Mouse (Mus musculus) stomach, embryonic 14.5 days (tissue): ENCODE measurements around the gene Atp11a. TPM values are rescaled to one million over a fixed set of nuclear protein-coding genes. Genes with fewer than 3 reads are reported as not detected.
A peak's percentile ranks its signal among the peaks of the same experiment; 100 is the strongest.

ENCODE experiments used
- ATAC-seq: fragments of 200-750 bp; cut with Nextera tagmentation; 2 replicates; pipeline ENCODE4 v1.8.0; 2017; ENCODE audit warnings: low read depth, moderate TSS enrichment; ENCODE audit not compliant: insufficient number of reproducible peaks, insufficient read depth, low FRiP score
- H3K27ac ChIP-seq: fragments of 300-500 bp; sonication (generic); 2 replicates; pipeline ENCODE4 v1.5.1; 2014; ENCODE audit warnings: mild to moderate bottlenecking, low read length, moderate library complexity, mixed read lengths
- H3K27me3 ChIP-seq: fragments of 300-500 bp; sonication (generic); 2 replicates; pipeline ENCODE4 v1.6.1; 2014; ENCODE audit warnings: low read length, control low read depth, mixed read lengths; ENCODE audit not compliant: control insufficient read depth, insufficient read depth
- H3K36me3 ChIP-seq: fragments of 300-500 bp; sonication (generic); 2 replicates; pipeline ENCODE4 v1.6.1; 2014; ENCODE audit warnings: mild to moderate bottlenecking, control low read depth, low read length, moderate library complexity, mixed read lengths; ENCODE audit not compliant: control insufficient read depth, insufficient read depth
- H3K4me1 ChIP-seq: fragments of 300-500 bp; sonication (generic); 2 replicates; pipeline ENCODE4 v1.6.1; 2014; ENCODE audit warnings: low read length, control low read depth, mixed read lengths; ENCODE audit not compliant: control insufficient read depth, insufficient read depth
- H3K4me2 ChIP-seq: fragments of 300-500 bp; sonication (generic); replicated peaks from 2 replicates; pipeline ENCODE4 v1.6.1; 2014; ENCODE audit warnings: low read depth, low read length, control low read depth
- H3K4me3 ChIP-seq: fragments of 300-500 bp; sonication (generic); 2 replicates; pipeline ENCODE4 v1.5.1; 2014; ENCODE audit warnings: low read depth, low read length, control low read depth
- H3K9ac ChIP-seq: fragments of 300-500 bp; sonication (generic); replicated peaks from 2 replicates; pipeline ENCODE4 v1.6.1; 2014; ENCODE audit warnings: low read depth, mild to moderate bottlenecking, control low read depth, low read length, moderate library complexity, mixed read lengths
- H3K9me3 ChIP-seq: fragments of 300-500 bp; sonication (generic); 2 replicates; pipeline ENCODE4 v1.6.1; 2016; ENCODE audit warnings: low read depth, low read length, control low read depth; ENCODE audit not compliant: control insufficient read depth
- WGBS: fragments of 180-500 bp; shearing (Covaris S2); extraction: QIAGEN DNeasy Blood & Tissue Kit; methylation state at CpG from one replicate; pipeline ENCODE4 v1.1.7; 2014; 5-methylcytosine and 5-hydroxymethylcytosine counted together
- polyA plus RNA-seq: library from polyadenylated mRNA; unstranded; fragments of >200 nt; fragmentation: Nextera tagmentation; extraction: Ambion mirVana; gene quantifications from 2 replicates; pipeline ENCODE4 v1.2.1, GENCODE M21; 2014

Atp11a gene
- polyA plus RNA-seq, 1 experiment from 2014 or later, result 20.8 TPM

DNA sequence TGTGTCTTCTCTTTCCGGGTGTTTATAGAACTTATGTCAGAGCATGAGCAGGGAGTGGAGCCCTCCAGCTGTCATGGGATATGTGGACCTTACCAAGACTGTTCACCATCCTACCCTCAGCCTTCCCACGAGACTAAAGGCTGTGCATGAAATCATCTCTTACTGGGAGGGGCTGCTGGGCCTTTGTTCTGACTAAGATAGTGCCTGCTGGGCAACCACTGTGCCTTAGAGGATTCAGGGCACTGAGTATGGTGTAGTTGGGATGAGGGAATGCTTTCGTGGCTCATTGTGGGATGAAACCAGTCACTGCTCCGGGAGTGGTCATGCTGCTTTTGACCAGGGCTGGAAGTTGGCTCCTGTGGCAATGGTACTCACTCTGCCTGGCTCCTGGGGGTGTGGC is 48.8 kb downstream of the Atp11a start:
- 58% methylated on average over 4 of the region's 4 CpGs for WGBS

DNA sequence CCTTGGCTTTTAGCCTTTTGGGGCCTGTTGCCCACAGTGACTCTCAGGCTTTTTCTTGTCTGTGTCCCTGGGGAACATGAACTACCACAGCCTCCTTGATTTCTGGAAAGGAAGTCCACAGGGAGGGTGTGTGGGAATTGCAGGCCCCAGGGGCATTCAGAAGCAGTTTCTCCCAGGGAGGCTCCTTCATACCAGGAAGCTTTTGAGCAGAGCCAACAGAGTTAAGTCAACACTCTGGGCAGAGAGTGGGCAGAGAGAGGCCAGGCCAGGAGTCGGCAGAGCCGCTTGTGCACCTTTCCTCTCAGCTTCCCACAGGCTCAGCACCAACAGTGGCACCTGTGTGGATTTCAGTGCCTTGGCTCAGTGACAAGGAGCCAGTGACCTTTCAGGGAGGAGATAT is 51.2 kb downstream of the Atp11a start:
- no peak overlapping the region for H3K9ac ChIP-seq
- 81% methylated on average over 2 of the region's 2 CpGs for WGBS
- H3K27me3 ChIP-seq, result no peaks in the 10 kb centered on the region
- H3K4me1 ChIP-seq, result peaks cover 7% of the 10 kb centered on the region; the same call in 1 of the 2 replicates
- H3K36me3 ChIP-seq, result peaks cover 8% of the 10 kb centered on the region; the same call in 1 of the 2 replicates
- no peaks in the 10 kb centered on the region for H3K9me3 ChIP-seq
- no peak overlapping the region for H3K4me3 ChIP-seq
- H3K4me2 ChIP-seq, result no peak overlapping the region
- 0 out of 2 replicates have a peak overlapping the region, but pooled peaks have one; percentile 6 for H3K27ac ChIP-seq
- no peak for ATAC-seq

More for the DNA sequence above, 48.8 kb downstream of the Atp11a start:
- ATAC-seq, result no peak
- H3K9me3 ChIP-seq, result no peaks in the 10 kb centered on the region
- H3K36me3 ChIP-seq, result peaks cover 5% of the 10 kb centered on the region; the same call in 1 of the 2 replicates
- peaks cover 24% of the 10 kb centered on the region for H3K4me1 ChIP-seq
- 0 out of 2 replicates have a peak overlapping the region, but pooled peaks have one; percentile 21 for H3K27ac ChIP-seq
- no peaks in the 10 kb centered on the region for H3K27me3 ChIP-seq
- no peak overlapping the region for H3K9ac ChIP-seq
- no peak overlapping the region for H3K4me2 ChIP-seq
- H3K4me3 ChIP-seq, result no peak overlapping the region

DNA sequence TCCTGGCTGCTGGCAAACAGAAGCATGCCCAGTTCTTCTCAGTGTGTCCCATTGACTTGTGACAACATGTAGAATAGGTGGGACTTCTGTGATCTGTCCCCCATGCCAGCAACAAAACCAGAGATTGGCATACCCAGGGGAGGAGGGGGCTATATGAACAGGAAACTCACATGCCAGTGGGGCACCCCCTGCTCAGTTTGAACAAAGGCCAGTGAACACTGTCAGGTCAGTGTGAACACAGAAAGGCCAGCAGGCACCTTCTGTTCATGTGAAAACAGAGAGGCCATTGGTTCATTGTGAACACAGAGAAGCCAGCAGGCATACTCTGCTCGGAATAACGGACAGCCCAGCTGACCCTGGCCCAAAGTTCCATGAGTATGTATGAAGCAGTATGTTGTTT is 52.7 kb downstream of the Atp11a start:
- H3K4me1 ChIP-seq, result peaks cover 7% of the 10 kb centered on the region; the same call in 1 of the 2 replicates

DNA sequence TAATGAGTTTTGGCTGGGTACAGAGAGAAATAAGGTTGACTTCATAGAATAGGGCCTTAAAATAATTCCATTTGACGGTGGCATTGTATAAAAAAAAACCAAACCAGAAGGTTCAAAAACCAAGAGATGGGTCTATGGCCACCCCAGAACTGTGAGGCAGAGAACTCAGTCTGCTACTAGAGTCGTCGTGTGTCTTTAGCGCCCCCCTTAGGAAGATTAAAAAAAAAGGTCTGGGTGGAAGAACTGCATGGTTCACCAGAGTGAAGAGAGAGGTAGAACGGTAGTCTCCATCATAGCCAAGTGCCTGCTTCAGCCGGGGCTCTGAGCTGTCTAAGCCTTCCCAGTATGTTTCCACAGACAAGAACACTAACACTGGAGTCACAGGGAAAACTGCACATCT is 54.4 kb downstream of the Atp11a start:
- H3K4me1 ChIP-seq, result no peaks in the 10 kb centered on the region
- H3K9me3 ChIP-seq, result no peaks in the 10 kb centered on the region
- no peak overlapping the region for H3K4me3 ChIP-seq
- WGBS, result 51% methylated on average over 6 of the region's 6 CpGs
- no peak for ATAC-seq
- H3K4me2 ChIP-seq, result no peak overlapping the region
- H3K9ac ChIP-seq, result no peak overlapping the region
- H3K36me3 ChIP-seq, result peaks cover 8% of the 10 kb centered on the region; the same call in 1 of the 2 replicates
- H3K27me3 ChIP-seq, result no peaks in the 10 kb centered on the region
- H3K27ac ChIP-seq, result no peak overlapping the region

More for the DNA sequence above, 52.7 kb downstream of the Atp11a start:
- Histone ChIP-seq H3K9ac (no peak overlapping the region), H3K27me3 (no peaks in the 10 kb centered on the region), H3K4me3 (no peak overlapping the region), H3K9me3 (no peaks in the 10 kb centered on the region), H3K36me3 (peaks cover 8% of the 10 kb centered on the region; the same call in 1 of the 2 replicates), H3K27ac (no peak overlapping the region), H3K4me2 (no peak overlapping the region)
- WGBS, result 82% methylated on average over 2 of the region's 2 CpGs
- no peak for ATAC-seq

DNA sequence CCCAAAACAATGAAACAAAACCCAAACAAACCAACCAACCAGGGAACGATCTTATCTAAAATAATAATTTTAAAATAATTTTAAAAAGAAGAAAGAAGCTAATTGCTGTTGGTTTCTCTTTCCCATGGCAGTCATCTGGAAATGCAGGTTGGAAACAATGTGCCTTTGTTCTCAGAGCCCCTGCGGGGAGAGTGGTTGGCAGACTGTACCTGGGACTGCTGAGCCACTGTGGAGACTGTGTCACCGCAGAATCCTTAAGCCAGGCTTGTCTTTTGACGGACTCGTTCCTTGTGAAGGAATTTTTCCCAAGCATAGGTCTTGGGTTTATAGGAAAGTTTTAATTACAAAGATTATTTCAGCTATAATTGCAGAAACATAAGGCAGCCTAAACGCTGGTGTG is 59.6 kb downstream of the Atp11a start:
- ATAC-seq, result no peak
- peaks cover 8% of the 10 kb centered on the region; the same call in 1 of the 2 replicates for H3K36me3 ChIP-seq
- WGBS, result 79% methylated on average over 6 of the region's 6 CpGs

DNA sequence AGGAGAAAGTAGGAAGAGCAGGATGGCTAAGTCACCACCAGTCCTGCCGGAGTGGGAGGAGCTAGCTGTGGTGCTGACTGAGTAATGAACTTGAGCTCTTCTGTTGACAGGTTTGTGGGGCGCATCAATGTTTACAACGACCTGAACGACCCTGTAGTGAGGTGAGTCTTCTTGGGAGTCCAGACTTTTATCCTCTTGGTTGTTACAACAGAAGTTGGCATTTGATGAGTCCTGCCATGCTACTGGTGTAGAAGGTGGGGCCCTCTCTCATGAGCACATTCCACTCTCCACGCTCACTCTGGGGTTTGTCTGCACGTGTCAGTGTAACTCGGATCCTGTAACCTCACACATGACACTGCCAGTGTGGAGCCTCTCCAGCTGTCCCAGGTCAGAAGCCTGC is 66.1 kb downstream of the Atp11a start:
- no peak overlapping the region for H3K4me3 ChIP-seq
- H3K4me1 ChIP-seq, result no peaks in the 10 kb centered on the region
- H3K9me3 ChIP-seq, result no peaks in the 10 kb centered on the region
- H3K27ac ChIP-seq, result no peak overlapping the region
- H3K9ac ChIP-seq, result no peak overlapping the region
- ATAC-seq, result no peak
- H3K4me2 ChIP-seq, result no peak overlapping the region
- H3K36me3 ChIP-seq, result peaks cover 18% of the 10 kb centered on the region
- no peaks in the 10 kb centered on the region for H3K27me3 ChIP-seq
- 67% methylated on average over 7 of the region's 7 CpGs for WGBS

More for the DNA sequence above, 59.6 kb downstream of the Atp11a start:
- no peaks in the 10 kb centered on the region for H3K27me3 ChIP-seq
- no peaks in the 10 kb centered on the region for H3K9me3 ChIP-seq
- H3K9ac ChIP-seq, result no peak overlapping the region
- no peak overlapping the region for H3K4me3 ChIP-seq
- no peaks in the 10 kb centered on the region for H3K4me1 ChIP-seq
- H3K4me2 ChIP-seq, result no peak overlapping the region
- H3K27ac ChIP-seq, result no peak overlapping the region

DNA sequence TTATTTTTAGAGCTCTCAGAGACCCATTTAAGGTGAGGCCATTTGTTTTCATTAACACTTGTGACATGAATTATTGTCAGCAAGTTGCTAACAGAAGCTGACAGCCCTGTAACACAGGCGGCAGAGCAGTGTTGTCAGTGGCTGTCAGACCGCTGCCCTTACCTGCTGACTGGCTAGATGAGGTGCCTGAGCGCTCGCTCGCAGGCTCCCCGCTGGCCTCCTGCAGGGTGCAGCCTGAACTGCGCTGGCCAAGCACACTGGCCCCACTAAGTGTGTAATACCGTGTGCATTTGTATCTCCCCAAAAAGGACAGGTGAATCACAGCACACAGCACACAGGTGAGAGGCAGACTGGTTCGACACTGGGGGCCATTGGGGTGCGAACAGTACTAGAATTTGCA is 67.7 kb downstream of the Atp11a start:
- Histone ChIP-seq H3K36me3 (peaks cover 18% of the 10 kb centered on the region), H3K27me3 (no peaks in the 10 kb centered on the region), H3K4me3 (no peak overlapping the region), H3K9ac (no peak overlapping the region), H3K4me2 (no peak overlapping the region), H3K4me1 (no peaks in the 10 kb centered on the region), H3K9me3 (no peaks in the 10 kb centered on the region), H3K27ac (no peak overlapping the region)
- 52% methylated on average over 10 of the region's 10 CpGs for WGBS
- ATAC-seq, result no peak

DNA sequence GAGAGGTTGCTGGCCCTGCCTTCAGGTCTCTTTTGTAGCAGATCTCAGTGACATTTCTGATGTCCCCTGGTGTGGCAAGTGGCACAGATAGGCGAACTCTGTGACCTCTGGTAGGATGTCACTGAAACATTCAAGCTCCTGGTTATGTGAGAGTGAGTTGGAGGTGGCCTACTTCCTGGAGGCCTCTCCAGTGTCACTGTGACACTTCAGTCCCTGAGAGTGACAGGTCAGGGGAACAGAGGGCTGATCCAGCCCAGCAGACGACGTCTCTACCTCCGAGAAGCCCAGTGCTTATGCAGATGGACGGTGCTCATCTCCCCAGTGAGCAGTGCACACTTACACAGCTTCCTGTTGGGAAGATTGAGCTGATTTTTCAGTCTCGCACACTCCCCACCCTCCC is 68.4 kb downstream of the Atp11a start:
- Histone ChIP-seq H3K4me1 (no peaks in the 10 kb centered on the region), H3K36me3 (peaks cover 23% of the 10 kb centered on the region), H3K9me3 (no peaks in the 10 kb centered on the region), H3K27ac (no peak overlapping the region), H3K27me3 (no peaks in the 10 kb centered on the region), H3K9ac (no peak overlapping the region), H3K4me3 (no peak overlapping the region), H3K4me2 (no peak overlapping the region)
- WGBS, result 59% methylated on average over 6 of the region's 6 CpGs
- no peak for ATAC-seq

DNA sequence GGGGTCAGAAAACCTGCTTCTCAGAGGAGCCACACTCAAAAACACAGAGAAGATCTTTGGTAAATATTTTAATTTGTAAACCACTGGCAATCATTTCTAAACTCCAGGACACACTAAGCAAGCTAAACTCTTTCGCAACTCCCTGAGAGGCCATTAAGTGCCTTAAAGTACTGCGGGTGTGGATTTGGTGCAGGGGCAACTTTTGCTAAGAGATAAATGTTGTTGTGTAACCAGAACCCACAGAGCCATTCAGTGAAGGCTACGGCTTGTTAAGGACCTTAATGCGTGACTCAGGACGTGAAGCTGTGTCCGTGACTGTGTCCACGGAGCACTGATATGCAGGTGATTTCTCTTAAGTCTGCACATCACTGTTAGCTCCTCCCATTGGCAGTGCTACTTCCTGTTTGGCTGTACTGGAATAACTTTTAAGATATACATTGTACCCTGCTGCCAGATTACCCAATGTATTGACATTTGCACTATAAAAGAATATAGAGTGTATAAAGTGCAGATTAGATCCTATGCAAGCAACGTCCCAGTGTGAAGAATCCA is 68.9 kb downstream of the Atp11a start:
- no peak overlapping the region for H3K4me2 ChIP-seq
- H3K36me3 ChIP-seq, result peaks cover 20% of the 10 kb centered on the region
- no peaks in the 10 kb centered on the region for H3K9me3 ChIP-seq
- H3K27ac ChIP-seq, result no peak overlapping the region
- no peak overlapping the region for H3K4me3 ChIP-seq
- 83% methylated on average over 8 of the region's 8 CpGs for WGBS
- ATAC-seq, result no peak
- H3K4me1 ChIP-seq, result no peaks in the 10 kb centered on the region
- no peak overlapping the region for H3K9ac ChIP-seq
- H3K27me3 ChIP-seq, result no peaks in the 10 kb centered on the region
